Mouse (Mus musculus): ENCODE data around the gene Lrrc47.
A peak's percentile ranks its signal among the peaks of the same experiment; 100 is the strongest.

Gene Lrrc47

DNA sequence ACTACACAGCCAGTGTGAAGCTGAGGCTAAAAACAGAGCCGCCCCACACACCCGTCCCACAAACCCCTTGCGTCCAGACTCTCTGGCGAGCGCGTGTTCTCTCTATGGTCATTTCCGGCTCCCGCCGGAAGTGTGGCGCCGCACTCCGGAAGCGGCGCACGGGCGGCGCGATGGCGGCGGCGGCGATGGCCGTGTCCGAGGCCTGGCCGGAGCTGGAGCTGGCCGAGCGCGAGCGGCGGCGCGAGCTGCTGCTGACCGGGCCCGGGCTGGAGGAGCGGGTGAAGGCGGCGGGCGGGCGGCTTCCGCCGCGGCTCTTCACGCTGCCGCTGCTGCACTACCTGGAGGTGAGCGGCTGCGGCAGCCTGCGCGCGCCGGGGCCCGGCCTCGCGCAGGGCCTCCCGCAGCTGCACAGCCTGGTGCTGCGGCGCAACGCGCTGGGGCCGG is at the start of gene Lrrc47:
Gene Lrrc47 (plus strand): TSS at position 86 of the 444 bp plus-strand sequence.
- DNase-seq (ENCODE audit: extremely low spot score), result peak; percentile 83

DNA sequence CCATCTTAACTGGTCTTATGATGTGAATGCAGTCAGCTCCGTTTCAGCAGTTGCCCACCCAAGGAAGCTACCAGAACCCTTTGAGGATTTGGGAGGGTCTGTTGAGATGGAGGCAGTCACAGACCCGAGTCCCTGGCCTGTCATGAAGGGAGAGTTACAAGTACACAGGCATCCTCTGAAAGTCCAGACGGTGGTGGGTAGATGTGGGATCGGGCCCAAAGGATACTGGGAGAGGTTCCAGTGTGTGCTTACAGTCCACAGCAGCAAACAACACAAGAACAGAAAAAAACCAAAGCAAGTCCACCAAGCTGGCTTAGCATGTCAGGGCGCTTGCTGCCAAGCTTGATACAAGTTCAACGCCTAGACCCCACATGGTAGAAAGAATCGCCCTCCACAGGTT is 48.9 kb upstream of the Lrrc47 start:
- no peak for DNase-seq (ENCODE audit: extremely low spot score)

DNA sequence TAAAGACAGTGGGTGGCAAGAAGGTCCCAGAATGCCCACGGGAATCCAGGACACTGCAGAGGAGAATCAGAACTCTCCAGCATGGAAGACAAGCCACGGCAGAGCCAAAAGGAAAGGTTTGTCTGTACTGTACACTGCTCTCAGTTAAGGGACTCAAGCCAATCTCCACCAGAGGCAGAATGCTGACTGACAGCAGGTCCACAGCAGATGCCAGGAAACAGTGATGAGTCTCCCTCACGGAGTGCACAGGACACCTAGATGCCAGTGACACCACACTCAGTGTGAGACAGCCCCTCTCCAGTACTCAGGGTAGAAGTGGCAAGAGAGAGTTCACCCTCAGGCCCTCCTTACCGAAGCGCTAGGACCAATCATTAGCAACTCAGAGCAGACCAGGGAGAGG is 44.9 kb upstream of the Lrrc47 start:
- DNase-seq (ENCODE audit: extremely low spot score), result no peak

DNA sequence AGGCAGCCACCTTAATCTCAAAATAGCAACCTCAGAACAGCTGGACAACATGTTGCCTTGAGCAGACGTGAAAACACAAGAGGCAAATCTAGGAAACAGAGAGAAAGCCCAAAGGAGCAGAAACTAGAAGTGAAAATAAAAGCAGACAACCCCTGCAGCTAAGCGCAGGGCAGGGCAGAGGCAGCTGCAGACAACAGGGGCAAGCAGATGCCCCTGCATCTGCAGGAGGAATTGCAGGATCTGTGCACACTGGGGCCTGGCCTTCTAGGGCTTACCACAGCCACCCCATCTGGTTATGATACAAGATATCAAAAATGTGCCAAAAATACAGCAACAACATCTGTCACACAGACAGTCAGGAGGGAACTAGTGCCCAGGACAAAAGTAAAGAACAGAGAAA is 44.0 kb upstream of the Lrrc47 start:
- DNase-seq (ENCODE audit: extremely low spot score), result no peak

DNA sequence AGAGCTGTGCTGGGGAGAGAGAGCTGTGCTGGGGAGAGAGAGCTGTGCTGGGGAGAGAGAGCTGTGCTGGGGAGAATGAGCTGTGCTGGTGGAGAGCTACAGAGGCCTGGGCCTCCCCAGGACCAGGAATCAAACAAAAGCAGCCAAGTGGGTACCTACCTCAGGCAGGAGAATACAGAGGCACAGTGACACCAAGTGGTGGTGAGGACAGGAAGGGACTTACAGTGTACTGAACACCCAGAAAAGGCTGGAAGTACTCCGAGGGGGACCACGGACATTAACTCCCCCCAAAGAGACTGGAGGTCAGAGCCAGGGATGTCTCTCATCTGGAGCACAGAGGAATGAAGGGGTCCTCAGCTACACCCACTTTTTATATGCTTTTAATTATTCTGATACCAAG is 43.5 kb upstream of the Lrrc47 start:
- no peak for DNase-seq (ENCODE audit: extremely low spot score)

DNA sequence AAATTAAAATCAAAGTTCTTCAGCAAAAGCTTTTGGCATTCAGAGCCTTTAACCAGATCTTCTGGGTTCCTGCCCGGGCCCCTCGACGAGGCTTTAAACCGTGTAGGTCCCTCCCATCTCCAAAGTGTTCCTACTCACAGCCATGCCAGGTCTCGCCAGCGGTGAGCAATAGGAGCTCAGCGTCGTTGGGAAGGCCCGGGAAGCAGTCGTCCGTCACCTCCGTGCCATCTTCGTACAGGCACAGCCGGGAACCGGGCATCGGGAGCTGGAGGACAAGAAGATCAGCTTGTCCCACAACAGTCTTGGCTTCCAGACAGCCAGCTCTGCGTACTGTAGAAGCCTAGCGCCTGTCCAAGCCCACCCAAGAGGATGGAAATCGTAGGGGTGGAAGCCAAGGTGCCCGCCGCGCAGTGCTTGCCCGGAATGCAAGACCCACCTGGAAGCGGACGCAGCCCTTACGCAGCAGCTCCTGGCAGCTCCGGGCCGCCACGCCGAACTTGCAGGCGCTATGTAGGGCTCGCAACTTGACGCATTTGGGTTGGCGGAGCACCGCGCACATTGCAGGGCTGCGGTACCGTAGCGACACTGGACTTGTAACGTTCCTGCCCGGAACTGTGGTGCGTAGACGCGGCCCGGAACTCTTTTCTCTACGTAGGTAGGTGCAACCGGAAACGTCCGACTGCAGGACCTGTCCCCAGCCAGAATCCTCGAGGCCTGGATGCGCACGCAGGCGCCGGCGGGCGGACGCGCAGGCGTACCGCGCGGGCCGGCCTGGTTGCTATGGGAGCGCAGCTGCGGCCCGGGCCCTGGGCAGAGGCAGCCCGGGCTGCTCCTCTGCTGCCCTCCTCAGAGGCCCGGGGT is 36.9 kb upstream of the Lrrc47 start, which contains the start of the genes Dffb and Cep104:
Gene Dffb (minus strand): TSS at position 696 of the 861 bp plus-strand sequence.
Gene Cep104 (plus strand): TSS at position 764 of the 861 bp plus-strand sequence.
- peak; percentile 91 for DNase-seq (ENCODE audit: extremely low spot score)

DNA sequence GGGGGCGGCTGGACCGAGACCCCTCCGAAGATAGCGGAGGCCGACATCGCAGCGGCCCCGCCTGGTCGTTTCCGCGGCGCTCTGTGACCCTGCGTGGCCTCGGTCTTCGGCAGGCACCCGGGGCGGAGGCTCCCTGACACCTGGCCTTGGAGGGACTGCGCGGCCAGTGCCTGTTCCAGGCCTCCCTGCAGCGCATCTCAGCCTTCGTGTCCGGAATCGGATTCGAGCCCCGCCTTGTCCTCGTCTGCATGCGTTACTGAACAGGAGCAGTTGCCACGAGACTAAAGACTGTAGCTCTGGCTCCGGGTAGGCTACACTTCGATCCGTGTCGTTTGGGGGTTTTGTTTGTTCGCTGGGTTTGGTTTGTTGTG is 36.3 kb upstream of the Lrrc47 start:
- DNase-seq (ENCODE audit: extremely low spot score), result no peak

DNA sequence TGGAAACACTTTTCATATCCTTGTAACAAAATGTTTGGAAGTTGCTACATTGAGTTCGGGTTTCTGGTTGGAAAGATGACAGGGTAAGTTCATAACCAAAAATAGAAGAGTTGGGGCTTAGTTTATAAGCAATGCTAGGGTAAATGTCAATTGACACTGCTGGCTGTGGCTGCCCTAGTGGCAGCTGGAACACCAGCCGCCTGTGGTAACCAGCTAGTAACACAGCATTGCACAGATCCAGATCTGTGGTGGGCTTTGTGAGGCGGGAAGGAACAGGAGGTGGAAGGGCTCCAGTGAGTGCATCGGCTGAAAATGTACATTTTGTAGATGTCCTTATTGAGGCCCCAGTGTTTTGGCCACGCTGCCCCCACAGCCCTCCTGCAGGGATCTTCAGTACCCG is 35.8 kb upstream of the Lrrc47 start:
- no peak for DNase-seq (ENCODE audit: extremely low spot score)

DNA sequence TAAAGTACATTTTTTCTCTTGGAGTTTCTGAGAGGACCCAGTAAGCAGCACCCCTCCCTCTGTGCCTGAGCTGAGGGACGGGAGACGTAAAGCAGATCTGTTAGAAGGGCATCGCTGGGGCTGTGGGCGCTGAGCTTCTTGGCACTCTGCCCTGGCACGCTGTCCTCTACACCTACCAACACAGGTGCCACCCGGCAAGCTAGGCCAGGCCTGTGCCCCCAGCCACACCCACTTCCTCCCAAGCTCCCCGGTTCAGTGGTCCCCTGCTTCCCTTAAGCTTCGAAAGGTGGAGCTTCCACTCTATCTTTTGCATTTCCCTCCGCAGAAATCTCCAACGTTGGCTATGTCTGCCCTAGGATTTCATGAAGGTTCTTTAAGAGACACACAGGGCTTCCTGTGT is 32.3 kb upstream of the Lrrc47 start:
- DNase-seq (ENCODE audit: extremely low spot score), result no peak

DNA sequence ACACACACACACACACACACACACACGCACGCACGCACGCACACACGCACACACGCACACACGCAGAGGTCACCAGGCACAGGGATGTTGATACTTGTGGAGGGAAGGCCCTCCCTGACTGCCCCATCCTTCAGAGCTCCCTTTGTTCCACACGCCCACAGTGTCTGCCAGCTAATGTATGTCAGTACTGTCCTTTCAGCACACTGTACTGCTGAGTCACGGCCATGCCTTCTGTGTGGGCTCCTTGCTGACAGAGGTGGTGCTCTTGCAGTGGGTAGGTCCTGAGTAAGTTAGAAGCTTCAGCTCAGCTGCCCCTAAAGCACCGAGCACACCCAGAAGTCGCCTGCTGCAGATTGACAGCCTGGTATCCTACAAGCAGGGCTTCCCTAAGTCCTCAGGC is 31.1 kb upstream of the Lrrc47 start:
- no peak for DNase-seq (ENCODE audit: extremely low spot score)

DNA sequence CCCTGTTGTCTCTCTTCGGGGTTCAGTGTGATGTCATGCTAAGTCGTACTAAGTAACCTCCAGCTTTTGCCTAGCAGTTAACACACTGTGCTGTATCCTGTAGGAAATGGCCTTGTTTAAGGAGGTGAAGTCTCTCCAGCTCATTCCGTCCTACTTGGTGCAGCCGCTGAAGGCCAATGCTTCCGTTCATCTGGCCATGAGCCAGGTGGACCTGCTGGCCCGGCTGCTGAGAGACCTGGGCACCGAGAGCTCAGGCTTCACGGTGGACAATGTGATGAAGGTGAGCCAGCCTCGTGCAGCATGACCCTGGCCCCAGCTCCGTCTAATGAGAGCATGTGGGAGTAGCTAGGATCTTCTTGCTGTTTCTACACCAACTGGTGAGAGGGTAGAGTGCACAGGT is 18.8 kb upstream of the Lrrc47 start:
- no peak for DNase-seq (ENCODE audit: extremely low spot score)

DNA sequence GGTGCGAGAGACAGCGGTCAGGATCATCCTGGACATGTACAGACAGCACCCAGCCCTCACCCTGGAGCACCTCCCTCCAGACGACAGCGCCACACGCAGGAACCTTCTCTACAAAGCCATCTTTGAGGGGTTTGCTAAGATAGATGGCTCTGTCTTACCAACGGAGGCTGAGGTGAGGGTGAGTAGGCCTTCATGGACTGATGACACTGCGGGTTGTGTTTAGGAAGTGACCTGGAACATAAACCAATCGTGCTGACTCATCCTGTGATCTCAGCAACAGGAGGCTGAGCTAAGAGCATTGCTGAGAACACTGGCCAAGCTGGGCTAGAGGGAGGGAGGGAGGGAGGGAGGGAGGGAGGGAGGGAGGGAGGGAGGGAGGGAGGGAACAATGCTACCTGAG is 18.0 kb upstream of the Lrrc47 start:
- no peak for DNase-seq (ENCODE audit: extremely low spot score)

DNA sequence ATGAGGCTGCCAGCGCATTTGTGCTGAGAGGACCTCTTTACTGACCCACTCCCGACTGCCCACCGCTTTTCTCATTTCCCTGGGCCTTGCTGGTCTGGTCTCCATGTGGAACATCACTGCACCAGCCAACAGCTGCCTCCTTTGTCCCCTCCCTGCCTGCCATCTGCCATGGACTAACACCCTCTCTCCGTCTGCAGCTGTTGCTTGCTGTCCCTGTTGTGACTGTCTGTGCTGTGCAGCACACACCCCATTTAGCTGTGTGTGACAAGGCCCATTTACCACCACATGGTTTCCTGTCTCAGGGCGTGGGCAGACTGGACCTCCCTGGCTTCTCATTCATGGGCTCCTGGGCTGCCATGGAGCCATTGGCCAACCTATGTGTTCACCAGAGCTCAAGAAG is 6.0 kb upstream of the Lrrc47 start:
- no peak for DNase-seq (ENCODE audit: extremely low spot score)

DNA sequence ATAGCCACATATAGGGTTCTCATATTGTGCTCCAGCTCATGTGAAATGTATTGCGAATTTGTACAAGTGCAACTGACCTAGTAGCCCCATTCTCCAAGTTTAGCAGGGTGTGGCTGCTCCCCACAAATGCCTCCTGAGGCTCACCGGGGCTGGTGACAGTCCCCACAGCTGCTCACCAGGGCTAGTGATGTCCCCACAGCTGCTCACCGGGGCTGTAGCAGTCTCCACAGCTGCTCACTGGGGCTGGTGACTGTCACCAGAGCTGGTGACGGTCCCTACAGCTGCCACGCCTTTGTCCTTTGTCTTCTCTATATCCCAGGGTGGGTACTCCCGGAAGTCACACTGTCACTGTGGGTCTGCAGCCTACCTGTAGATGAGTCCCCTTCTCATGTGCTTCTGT is 5.3 kb upstream of the Lrrc47 start:
- DNase-seq (ENCODE audit: extremely low spot score), result no peak

DNA sequence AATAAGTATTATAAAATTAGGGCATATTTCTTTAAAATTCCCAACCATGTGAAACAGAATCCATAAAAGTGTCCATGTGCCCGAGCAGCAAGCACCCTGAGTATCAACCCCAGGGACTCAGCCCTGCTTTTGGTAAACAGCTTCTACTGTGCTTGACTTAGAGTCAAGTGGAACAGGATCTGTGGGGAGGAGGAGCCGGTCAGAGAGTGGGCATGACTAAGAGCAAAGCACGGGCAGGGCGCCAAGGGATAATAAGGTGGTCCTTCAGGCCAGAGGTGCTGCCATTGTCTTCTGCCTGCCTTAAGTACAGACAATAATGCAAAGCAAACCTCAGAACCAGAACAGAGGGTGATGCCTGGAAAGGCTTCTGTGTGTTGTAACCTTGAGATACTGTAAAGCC is 3.8 kb upstream of the Lrrc47 start:
- DNase-seq (ENCODE audit: extremely low spot score), result no peak

DNA sequence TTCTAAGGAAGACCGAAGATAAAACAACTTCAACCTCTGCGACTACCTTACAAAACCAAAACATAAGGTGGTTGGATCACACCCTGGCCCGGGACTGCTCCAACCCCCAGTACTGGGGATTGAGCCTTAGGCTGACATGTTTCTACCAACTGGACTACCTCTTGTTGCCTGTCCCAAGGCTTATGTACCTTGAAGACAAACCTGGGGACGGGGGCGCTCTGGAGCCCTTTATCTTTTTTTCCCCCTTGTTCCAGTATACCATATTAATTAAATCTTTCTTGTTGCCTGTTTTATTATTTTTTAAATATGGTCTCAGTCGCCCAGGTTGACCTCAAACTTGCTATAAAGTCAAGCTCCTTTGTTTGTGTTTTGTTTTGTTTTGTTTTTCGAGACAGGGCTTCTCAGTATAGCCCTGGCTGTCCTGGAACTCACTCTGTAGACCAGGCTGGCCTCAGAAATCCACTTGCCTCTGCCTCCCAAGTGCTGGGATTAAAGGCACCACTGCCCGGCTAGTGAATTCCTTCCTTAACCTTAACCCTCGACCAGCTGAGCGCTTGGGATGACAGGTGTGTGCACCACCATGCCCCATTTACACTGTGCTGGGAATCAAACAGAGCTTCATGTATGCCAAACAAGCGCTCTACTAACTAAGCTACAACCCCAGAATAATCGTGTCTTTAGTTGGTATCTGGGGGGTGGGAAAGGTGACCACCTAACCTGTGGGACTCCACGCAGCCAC is 455 bp upstream of the Lrrc47 start:
- no peak for DNase-seq (ENCODE audit: extremely low spot score)

DNA sequence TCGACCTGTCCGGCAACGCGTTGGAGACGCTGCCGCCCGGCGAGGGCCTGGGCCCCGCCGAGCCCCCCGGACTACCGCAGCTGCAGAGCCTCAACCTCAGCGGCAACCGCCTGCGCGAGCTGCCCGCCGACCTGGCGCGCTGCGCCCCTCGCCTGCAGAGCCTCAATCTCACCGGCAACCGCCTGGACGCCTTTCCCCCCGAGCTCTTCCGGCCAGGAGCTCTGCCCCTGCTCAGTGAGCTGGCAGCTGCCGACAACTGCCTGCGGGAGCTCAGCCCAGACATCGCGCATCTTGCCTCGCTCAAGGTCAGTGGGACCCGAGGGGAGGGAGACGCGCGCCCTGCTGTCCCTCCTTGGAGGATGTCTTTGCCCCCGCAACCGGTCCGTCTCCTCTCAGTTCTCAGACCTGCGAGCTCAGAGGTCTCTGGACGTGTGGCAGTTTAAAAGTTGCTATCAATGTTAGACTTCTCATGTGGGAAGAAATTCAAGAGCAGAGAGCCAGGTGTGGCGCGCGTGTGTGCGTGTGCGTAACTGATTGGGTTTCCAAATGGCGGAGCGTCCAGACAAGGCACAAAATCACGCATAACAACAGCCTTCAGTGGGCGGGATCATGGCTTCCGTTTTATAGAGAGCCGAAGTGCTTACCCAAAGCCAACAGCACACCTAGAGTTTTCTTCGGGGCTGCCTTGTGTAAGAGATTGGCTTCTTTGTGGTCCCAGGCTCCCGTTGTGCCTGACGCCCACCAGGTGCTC is 776 bp downstream of the Lrrc47 start:
- no peak for DNase-seq (ENCODE audit: extremely low spot score)

DNA sequence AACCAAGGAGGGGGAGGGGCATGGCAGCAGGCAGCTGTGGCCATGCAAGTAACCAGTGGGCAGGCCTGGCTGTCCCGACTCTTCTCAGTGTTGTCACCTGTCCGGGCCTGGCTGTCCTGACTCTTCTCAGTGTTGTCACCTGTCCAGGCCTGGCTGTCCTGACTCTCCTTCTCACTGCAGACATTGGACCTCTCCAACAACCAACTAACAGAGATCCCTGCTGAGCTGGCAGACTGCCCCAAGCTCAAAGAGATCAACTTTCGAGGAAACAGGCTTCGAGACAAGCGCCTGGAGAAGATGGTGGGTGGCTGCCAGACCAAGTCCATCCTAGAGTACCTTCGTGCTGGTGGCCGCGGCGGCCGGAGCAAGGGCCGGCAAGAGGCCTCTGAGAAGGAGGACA is 3.9 kb downstream of the Lrrc47 start:
- no peak for DNase-seq (ENCODE audit: extremely low spot score)

DNA sequence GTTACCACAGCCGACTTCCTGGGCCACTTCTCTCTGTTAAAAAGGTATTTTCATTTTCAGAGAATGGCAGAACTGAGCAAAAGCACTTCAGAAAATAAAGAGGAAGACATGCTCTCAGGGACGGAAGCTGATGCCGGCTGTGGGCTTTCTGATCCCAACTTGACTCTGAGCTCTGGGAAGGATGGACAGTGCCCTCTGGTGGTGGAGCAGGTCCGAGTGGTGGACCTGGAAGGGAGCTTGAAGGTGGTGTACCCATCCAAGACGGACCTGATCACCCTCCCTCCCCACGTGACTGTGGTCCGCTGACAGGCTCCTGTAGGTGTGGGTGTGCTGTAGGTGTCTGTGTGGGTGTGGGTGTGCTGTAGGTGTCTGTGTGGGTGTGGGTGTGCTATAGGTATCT is 8.0 kb downstream of the Lrrc47 start:
- no peak for DNase-seq (ENCODE audit: extremely low spot score)

DNA sequence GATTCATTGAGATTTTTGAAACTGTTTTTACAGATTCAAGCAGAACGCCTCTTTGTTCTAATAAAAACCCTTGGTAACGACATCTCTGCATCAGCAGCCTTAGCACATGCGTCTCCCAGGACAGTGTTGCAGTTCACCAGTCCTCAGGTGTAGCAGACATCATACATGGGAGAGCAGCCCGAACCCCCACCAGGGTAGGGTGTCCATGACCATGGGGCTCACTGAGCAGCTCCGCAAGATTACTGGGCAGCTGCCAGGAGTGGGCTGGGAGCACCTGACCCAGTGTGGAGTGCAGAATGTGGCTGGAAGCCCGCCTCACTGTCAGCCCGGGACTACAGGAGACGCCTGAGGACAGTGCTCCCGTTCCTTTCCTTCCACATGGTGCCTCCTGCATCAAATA is 9.9 kb downstream of the Lrrc47 start:
- DNase-seq (ENCODE audit: extremely low spot score), result no peak

DNA sequence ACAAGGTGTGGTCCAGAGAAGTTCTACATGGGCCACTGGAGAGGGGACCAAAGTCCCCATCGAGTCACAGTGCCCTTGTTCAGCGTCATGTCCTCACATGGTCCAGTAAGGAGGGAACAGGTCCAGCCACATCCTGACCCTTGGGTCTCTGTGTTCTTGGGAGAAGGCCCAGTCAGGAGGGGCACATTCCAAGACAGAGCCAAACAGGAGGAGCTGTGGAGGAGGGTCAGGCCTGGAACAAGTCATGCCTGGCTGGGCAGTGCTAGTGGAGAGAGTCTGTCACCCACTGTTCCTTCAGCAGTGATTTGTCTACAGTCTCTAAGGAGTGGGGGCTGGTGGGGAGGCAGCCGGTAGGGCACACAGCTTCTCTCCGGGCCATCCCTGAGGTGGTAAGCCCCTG is 10.9 kb downstream of the Lrrc47 start:
- DNase-seq (ENCODE audit: extremely low spot score), result no peak

DNA sequence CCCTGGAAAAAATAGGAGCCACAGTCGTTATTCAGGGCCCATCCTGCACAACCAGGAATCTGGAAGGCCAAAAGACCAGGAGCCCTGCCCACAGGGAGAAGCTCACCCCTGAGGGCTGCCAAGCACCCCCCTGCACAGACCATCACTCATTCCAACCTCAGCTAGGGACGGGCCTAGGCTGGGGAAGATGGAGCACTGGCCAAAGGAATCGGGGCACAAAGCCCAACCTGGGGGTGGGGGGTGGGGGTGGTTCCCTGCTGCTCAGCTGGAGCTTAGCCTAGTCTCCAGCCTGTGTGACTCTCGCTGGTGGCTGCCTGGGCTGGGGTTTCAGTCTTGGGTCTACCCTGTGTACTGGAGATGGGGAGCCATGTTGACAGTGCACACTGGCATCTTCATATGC is 11.3 kb downstream of the Lrrc47 start:
- no peak for DNase-seq (ENCODE audit: extremely low spot score)
